22 mouse cellular contexts compared by ENCODE assay signal in genomic region chr4:125430845-125431244, GRCm38 (mm10). TPM values are rescaled to one million over a fixed set of nuclear protein-coding genes. Genes with fewer than 3 reads are reported as not detected.
"Had no signal": no experiment of that assay in that cellular context is flagged by ENCODE, and none has a peak within 500 bp of the region (broad histone marks: within the 10 kb centered on the region; RNA-seq: fewer than 3 reads in every experiment).

No protein-coding gene starts in this region.

- H3K9ac ChIP-seq: lung, embryonic 14.5 days; midbrain, embryonic 13.5 days; neural tube, embryonic 13.5 days; neural tube, embryonic 15.5 days had no signal

- H3K4me1 ChIP-seq: midbrain, embryonic 13.5 days had no signal

- H3K4me2 ChIP-seq: lung, embryonic 14.5 days; midbrain, embryonic 13.5 days; neural tube, embryonic 13.5 days; neural tube, embryonic 15.5 days had no signal

- H3K9me3 ChIP-seq: midbrain, embryonic 10.5 days; midbrain, embryonic 13.5 days; neural tube, embryonic 13.5 days; neural tube, embryonic 15.5 days had no signal

- DNase-seq: lung, adult 18-20 months; lung, embryonic 14.5 days; lung, postnatal 10 days; lung, postnatal 4 days; retina, postnatal 1 day; right cerebral cortex, adult 18-20 months; right cerebral cortex, postnatal 25 days; right cerebral cortex, postnatal 4 days; spleen, adult 18-20 months; thymus, adult 18-20 months; thymus, postnatal 14 days; thymus, postnatal 36 days had no signal

- H3K27ac ChIP-seq: midbrain, embryonic 10.5 days; midbrain, embryonic 13.5 days; neural tube, embryonic 13.5 days; neural tube, embryonic 15.5 days had no signal

- H3K4me3 ChIP-seq: midbrain, embryonic 10.5 days; midbrain, embryonic 13.5 days; myocyte; neural tube, embryonic 13.5 days; neural tube, embryonic 15.5 days had no signal

- H3K27me3 ChIP-seq: midbrain, embryonic 13.5 days; neural tube, embryonic 15.5 days had no signal

- ATAC-seq: midbrain, embryonic 13.5 days; midbrain, embryonic 16.5 days had no signal

- H3K36me3 ChIP-seq: midbrain, embryonic 10.5 days; midbrain, embryonic 13.5 days; neural tube, embryonic 13.5 days; neural tube, embryonic 15.5 days had no signal

RNA-seq across cellular contexts. Expression of gene Grik3, which starts 59.7 kb away (rescaled TPM):
- total RNA-seq: megakaryocyte, adult 5-6 weeks; megakaryocyte-erythroid progenitor cell, adult 5-6 weeks had no signal
- polyA plus RNA-seq: liver, embryonic 16.5 days; lung, embryonic 14.5 days; lung, embryonic 16.5 days; myocyte had no signal
